Mouse (Mus musculus): ENCODE data around the gene Mfap3l. TPM values are rescaled to one million over a fixed set of nuclear protein-coding genes. Genes with fewer than 3 reads are reported as not detected.

The Mfap3l gene
- polyA plus RNA-seq, 1 experiment from 2014 or later, result 6.8 TPM

DNA sequence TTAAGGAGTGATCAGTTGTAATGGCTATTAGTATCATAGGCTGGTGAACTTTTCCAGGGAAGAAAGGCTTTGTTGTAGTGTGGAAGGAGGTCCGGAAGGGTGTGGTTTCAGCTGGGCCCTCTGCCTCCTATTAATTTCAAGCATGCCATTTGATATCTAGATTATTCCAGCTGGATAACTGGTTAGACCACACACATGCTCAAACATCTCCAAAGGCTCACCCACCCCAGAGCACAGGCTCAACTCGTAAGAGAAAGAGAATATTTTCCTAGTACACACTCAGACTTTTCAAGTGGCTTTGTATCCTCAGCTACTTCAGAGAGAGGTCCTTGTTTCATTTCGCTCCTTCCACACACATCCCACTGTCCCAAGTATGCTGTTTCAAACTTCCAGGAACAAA, 4.7 kb upstream of the Mfap3l start:
- Histone ChIP-seq H3K27me3 (ENCODE audit: insufficient read depth, low read length) (peaks cover 15% of the 10 kb centered on the region), H3K9ac (replicated peaks; ENCODE audit: low read length) (no peak overlapping the region), H3K4me2 (replicated peaks; ENCODE audit: low read depth, low read length) (no peak overlapping the region), H3K27ac (ENCODE audit: low read length) (no peak overlapping the region), H3K4me1 (ENCODE audit: insufficient read depth, low read length) (peaks cover 5% of the 10 kb centered on the region), H3K4me3 (ENCODE audit: low read length) (no peak overlapping the region), H3K36me3 (ENCODE audit: insufficient read depth, low read length) (no peaks in the 10 kb centered on the region), H3K9me3 (ENCODE audit: low read length) (no peaks in the 10 kb centered on the region)
- ATAC-seq (ENCODE audit: low FRiP score, low TSS enrichment), result no peak
- 73% methylated on average over 3 of the region's 3 CpGs for WGBS

DNA sequence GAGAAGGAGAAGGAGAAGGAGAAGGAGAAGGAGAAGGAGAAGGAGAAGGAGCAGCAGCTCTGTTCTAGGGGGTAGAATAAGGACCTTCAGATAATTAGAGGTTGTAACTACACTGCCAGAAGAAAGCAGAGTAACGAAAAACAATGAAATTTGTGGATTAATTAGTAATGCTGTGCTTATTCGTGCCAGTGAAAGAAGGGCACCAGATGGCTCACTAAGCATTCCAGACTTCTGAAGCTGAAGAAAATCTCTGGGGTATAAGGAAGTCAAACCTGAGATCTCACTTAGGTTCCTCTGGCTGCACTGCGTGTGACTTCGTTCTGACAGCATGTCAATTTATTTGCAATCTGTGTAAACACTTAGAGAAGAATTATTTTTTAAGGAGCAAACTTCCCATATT, 3.6 kb upstream of the Mfap3l start:
- WGBS, result 74% methylated on average over 4 of the region's 4 CpGs
- Histone ChIP-seq H3K27me3 (ENCODE audit: insufficient read depth, low read length) (peaks cover 15% of the 10 kb centered on the region), H3K9ac (replicated peaks; ENCODE audit: low read length) (no peak overlapping the region), H3K9me3 (ENCODE audit: low read length) (no peaks in the 10 kb centered on the region), H3K27ac (ENCODE audit: low read length) (no peak overlapping the region), H3K4me1 (ENCODE audit: insufficient read depth, low read length) (peaks cover 6% of the 10 kb centered on the region), H3K36me3 (ENCODE audit: insufficient read depth, low read length) (no peaks in the 10 kb centered on the region), H3K4me3 (ENCODE audit: low read length) (no peak overlapping the region), H3K4me2 (replicated peaks; ENCODE audit: low read depth, low read length) (no peak overlapping the region)
- ATAC-seq (ENCODE audit: low FRiP score, low TSS enrichment), result no peak

DNA sequence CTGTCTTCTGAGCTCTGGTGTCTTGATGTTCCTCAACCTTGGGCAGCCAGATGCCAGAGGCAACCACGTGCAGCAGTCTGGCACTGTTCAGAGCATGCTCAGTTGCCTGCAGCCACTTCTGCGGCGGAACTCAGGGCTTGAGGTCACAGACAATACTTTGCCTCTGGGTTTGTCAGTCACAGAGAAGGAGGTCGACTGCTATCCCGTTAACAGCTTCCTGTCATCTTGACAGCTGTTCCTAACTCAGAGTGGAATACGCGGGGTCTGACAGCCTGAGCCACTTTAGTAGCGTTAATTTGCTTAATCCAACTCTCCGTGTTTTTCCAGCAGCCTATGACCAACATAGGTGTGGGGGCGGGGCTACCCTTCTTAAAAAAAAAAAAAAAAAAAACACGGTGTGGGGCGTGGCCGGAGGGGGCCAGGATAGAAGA, 1.1 kb upstream of the Mfap3l start:
- ATAC-seq (ENCODE audit: low FRiP score, low TSS enrichment), result peak; percentile 39
- Histone ChIP-seq H3K4me3 (ENCODE audit: low read length) (peak overlapping the region; percentile 45), H3K9ac (replicated peaks; ENCODE audit: low read length) (0 out of 2 replicates have a peak overlapping the region, but pooled peaks have one; percentile 35), H3K4me1 (ENCODE audit: insufficient read depth, low read length) (peaks cover 8% of the 10 kb centered on the region), H3K4me2 (replicated peaks; ENCODE audit: low read depth, low read length) (peak overlapping the region; percentile 98), H3K27me3 (ENCODE audit: insufficient read depth, low read length) (peaks cover 15% of the 10 kb centered on the region), H3K36me3 (ENCODE audit: insufficient read depth, low read length) (no peaks in the 10 kb centered on the region), H3K27ac (ENCODE audit: low read length) (no peak overlapping the region), H3K9me3 (ENCODE audit: low read length) (no peaks in the 10 kb centered on the region)
- 1% methylated on average over 13 of the region's 13 CpGs for WGBS

DNA sequence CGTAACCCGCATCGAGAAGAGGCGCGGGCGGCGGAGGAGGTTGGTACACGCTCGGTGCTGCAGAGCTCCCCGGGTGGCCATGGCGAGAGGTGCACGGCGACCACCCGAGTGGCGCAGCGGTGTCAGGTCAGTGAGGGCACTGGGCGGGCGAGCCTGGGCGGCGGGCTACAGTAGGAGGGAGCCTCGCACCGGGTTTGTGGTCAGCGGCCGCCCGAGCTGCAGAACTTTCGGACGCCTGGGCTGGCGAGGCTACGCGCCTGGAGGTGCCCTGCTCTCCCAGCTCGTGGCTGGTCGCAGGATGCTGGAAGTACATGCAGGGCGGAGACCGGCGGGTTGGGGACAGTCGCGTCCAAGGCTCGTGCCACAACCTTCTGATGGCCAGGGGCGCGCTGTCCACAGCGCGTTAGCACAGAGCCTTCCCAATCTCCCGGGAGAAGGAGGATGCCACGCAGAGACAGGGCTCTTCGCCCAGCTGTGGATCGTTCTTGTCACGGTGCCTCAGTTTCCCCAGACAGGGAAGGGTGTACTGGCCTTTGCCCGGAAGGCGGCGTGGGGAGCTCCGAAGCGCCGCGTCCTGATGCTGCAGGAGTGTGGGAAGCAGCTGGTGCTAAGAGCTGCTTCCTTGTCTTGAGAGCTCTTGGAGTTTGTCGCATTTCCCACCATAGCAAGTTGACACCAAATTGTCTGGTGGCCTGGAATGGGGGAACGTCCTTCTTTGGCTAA, 467 bp downstream of the Mfap3l start:
- Histone ChIP-seq H3K27ac (ENCODE audit: low read length) (0 out of 2 replicates have a peak overlapping the region, but pooled peaks have one; percentile 11), H3K36me3 (ENCODE audit: insufficient read depth, low read length) (no peaks in the 10 kb centered on the region), H3K4me2 (replicated peaks; ENCODE audit: low read depth, low read length) (peak overlapping the region; percentile 98), H3K9ac (replicated peaks; ENCODE audit: low read length) (peak overlapping the region; percentile 75), H3K27me3 (ENCODE audit: insufficient read depth, low read length) (peaks cover 15% of the 10 kb centered on the region), H3K4me1 (ENCODE audit: insufficient read depth, low read length) (peaks cover 8% of the 10 kb centered on the region), H3K4me3 (ENCODE audit: low read length) (peak overlapping the region; percentile 65), H3K9me3 (ENCODE audit: low read length) (no peaks in the 10 kb centered on the region)
- WGBS, result under 1% methylated on average over 56 of the region's 56 CpGs
- peak; percentile 87 for ATAC-seq (ENCODE audit: low FRiP score, low TSS enrichment)

DNA sequence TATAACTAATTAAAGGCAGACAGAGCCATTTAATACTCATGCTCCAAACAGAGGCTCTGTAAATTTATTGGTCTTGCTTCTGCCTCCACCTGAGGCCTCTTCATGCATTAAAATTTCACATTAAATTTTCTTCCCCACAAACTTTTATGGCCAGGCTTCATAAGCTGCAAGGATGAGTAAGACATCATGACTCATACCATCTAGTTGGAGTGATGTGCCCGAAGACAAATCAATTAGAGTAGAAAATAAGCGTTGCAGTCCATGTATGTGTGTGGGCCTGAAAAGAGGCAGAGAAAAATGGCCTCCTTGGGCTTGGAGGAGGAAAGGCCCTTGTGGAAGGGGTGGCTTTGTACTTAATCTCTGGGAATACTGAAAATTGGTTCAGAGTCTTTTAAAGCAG, 2.3 kb downstream of the Mfap3l start:
- WGBS, result 90% methylated on average over 2 of the region's 2 CpGs
- no peak overlapping the region for H3K27ac ChIP-seq (ENCODE audit: low read length)
- peaks cover 4% of the 10 kb centered on the region; the same call in 1 of the 2 replicates for H3K36me3 ChIP-seq (ENCODE audit: insufficient read depth, low read length)
- H3K4me1 ChIP-seq (ENCODE audit: insufficient read depth, low read length), result peaks cover 8% of the 10 kb centered on the region
- peaks cover 8% of the 10 kb centered on the region; the same call in 1 of the 2 replicates for H3K27me3 ChIP-seq (ENCODE audit: insufficient read depth, low read length)
- H3K4me3 ChIP-seq (ENCODE audit: low read length), result no peak overlapping the region
- ATAC-seq (ENCODE audit: low FRiP score, low TSS enrichment), result no peak
- H3K9me3 ChIP-seq (ENCODE audit: low read length), result no peaks in the 10 kb centered on the region
- no peak overlapping the region for H3K4me2 ChIP-seq (replicated peaks; ENCODE audit: low read depth, low read length)
- no peak overlapping the region for H3K9ac ChIP-seq (replicated peaks; ENCODE audit: low read length)

DNA sequence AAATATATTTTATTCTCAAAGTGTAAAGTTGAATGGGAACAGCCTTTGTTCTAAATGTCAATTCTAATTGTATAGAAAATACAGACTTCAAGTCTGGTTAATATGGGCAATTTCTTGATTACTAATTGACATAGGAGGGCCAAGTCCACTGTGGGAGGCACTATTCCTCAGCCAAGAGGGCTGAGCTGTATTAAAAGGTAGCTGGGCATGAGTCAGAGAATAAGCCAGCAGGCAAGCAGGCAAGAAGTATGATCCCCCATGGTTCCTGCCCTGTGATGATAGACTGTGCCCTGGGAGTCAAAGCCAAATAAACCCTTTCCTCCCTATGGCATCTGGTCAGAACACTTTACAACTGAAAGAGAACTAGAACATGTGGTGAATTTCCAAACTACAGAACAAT, 3.2 kb downstream of the Mfap3l start:
- Histone ChIP-seq H3K27me3 (ENCODE audit: insufficient read depth, low read length) (no peaks in the 10 kb centered on the region), H3K4me1 (ENCODE audit: insufficient read depth, low read length) (peaks cover 8% of the 10 kb centered on the region), H3K4me3 (ENCODE audit: low read length) (no peak overlapping the region), H3K4me2 (replicated peaks; ENCODE audit: low read depth, low read length) (no peak overlapping the region), H3K9me3 (ENCODE audit: low read length) (no peaks in the 10 kb centered on the region), H3K36me3 (ENCODE audit: insufficient read depth, low read length) (peaks cover 4% of the 10 kb centered on the region; the same call in 1 of the 2 replicates), H3K27ac (ENCODE audit: low read length) (no peak overlapping the region), H3K9ac (replicated peaks; ENCODE audit: low read length) (no peak overlapping the region)
- ATAC-seq (ENCODE audit: low FRiP score, low TSS enrichment), result no peak

DNA sequence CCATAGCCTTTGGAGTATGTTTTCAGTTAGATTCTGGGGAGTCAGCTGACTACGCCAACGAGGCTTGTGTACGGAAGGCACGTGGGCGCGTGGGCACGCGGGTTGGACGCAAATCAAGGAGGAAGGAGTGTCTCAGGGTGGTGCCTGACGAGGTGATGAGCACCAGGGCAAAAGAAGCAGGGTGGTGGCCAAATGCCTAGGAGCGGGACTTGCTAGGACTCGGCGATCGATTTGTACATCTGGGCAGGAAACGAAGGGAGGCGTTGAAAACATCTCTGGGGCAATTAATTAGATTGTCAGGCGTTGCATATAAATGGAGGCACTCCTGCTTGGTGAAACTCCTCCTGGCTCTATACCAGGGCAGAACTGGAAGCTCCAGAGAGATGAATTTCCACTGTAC, 7.4 kb downstream of the Mfap3l start:
- 84% methylated on average over 17 of the region's 17 CpGs for WGBS

DNA sequence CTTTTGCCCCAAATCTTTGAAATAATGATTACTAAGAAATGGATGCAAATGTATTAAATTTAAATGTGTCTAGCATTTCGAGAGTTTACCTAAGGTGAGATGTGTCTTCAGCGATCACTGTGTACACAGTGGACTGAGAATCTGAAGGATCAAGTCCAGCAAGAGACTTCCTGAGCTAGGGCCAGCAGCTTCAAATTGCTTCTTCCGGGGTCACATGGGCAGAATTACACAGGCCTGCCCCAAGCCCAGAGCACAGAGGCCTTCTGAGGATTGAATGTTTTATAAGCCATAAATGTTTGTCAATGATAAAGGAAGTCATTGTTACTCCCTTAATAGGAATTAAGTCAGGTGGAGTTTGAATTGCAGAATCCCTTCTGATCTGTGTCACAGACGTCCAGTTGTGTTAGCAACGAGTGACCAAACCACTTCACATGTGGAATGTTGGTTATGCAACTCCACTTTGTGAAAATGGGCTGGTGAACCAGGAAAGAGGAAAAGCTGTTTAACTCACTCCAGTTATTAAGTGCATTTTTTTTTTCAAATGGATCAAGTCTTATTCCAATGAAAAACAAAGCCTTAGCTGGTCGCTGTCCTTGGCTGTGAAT, 10.9 kb downstream of the Mfap3l start:
- WGBS, result 71% methylated on average over 6 of the region's 6 CpGs
- ATAC-seq (ENCODE audit: low FRiP score, low TSS enrichment), result no peak
- no peaks in the 10 kb centered on the region for H3K27me3 ChIP-seq (ENCODE audit: insufficient read depth, low read length)
- no peak overlapping the region for H3K4me2 ChIP-seq (replicated peaks; ENCODE audit: low read depth, low read length)
- no peaks in the 10 kb centered on the region for H3K9me3 ChIP-seq (ENCODE audit: low read length)
- no peak overlapping the region for H3K4me3 ChIP-seq (ENCODE audit: low read length)
- no peak overlapping the region for H3K27ac ChIP-seq (ENCODE audit: low read length)
- peaks cover 8% of the 10 kb centered on the region; the same call in 1 of the 2 replicates for H3K36me3 ChIP-seq (ENCODE audit: insufficient read depth, low read length)
- H3K9ac ChIP-seq (replicated peaks; ENCODE audit: low read length), result no peak overlapping the region
- no peaks in the 10 kb centered on the region for H3K4me1 ChIP-seq (ENCODE audit: insufficient read depth, low read length)

More for the DNA sequence above, 7.4 kb downstream of the Mfap3l start:
- Histone ChIP-seq H3K27ac (ENCODE audit: low read length) (no peak overlapping the region), H3K9ac (replicated peaks; ENCODE audit: low read length) (no peak overlapping the region), H3K4me1 (ENCODE audit: insufficient read depth, low read length) (no peaks in the 10 kb centered on the region), H3K4me2 (replicated peaks; ENCODE audit: low read depth, low read length) (no peak overlapping the region), H3K27me3 (ENCODE audit: insufficient read depth, low read length) (no peaks in the 10 kb centered on the region), H3K36me3 (ENCODE audit: insufficient read depth, low read length) (peaks cover 8% of the 10 kb centered on the region; the same call in 1 of the 2 replicates), H3K9me3 (ENCODE audit: low read length) (no peaks in the 10 kb centered on the region), H3K4me3 (ENCODE audit: low read length) (no peak overlapping the region)
- ATAC-seq (ENCODE audit: low FRiP score, low TSS enrichment), result no peak

DNA sequence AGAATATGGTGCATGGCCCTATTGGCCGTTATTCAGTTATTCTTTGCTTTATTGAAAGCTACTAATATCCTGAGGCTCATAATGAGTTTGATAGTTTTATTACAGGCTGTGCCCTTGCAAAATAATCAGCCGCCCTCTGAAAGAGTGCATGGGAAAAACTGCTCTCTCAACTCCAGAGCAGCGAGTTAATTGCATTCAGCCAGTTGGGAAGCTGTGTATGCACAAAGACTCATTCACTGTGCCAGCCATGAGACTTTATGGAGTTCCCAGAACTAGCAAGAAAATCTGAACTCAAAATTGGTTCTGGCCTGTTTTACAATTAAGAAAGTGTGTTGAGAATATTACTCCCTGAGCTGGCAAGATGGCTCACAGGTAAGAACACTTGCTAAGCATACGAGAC, 12.5 kb downstream of the Mfap3l start:
- no peak overlapping the region for H3K9ac ChIP-seq (replicated peaks; ENCODE audit: low read length)
- peaks cover 4% of the 10 kb centered on the region; the same call in 1 of the 2 replicates for H3K36me3 ChIP-seq (ENCODE audit: insufficient read depth, low read length)
- no peaks in the 10 kb centered on the region for H3K9me3 ChIP-seq (ENCODE audit: low read length)
- H3K4me3 ChIP-seq (ENCODE audit: low read length), result no peak overlapping the region
- H3K4me1 ChIP-seq (ENCODE audit: insufficient read depth, low read length), result no peaks in the 10 kb centered on the region
- no peak overlapping the region for H3K4me2 ChIP-seq (replicated peaks; ENCODE audit: low read depth, low read length)
- no peak overlapping the region for H3K27ac ChIP-seq (ENCODE audit: low read length)
- ATAC-seq (ENCODE audit: low FRiP score, low TSS enrichment), result no peak
- WGBS, result 63% methylated on average over 4 of the region's 4 CpGs
- no peaks in the 10 kb centered on the region for H3K27me3 ChIP-seq (ENCODE audit: insufficient read depth, low read length)

DNA sequence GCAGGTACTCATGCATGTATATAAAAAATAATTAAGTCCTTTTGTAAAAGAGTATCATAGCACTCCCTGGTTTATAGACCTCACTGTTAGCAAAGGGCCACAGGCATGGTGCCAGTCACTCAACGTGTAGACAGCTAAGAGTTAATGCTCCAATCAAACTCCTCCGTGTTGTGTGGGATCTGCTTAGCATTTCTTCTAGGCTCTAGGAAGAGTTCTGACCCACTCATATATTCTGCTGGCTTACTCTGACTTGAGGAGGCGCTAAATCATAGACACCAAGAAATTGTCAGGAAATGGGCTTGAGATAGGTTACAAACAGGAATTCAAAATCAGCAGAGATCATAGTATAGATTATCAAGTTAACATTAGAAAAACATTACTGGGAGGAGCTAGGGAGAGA, 13.3 kb downstream of the Mfap3l start:
- no peaks in the 10 kb centered on the region for H3K27me3 ChIP-seq (ENCODE audit: insufficient read depth, low read length)
- no peaks in the 10 kb centered on the region for H3K4me1 ChIP-seq (ENCODE audit: insufficient read depth, low read length)
- H3K9ac ChIP-seq (replicated peaks; ENCODE audit: low read length), result no peak overlapping the region
- H3K9me3 ChIP-seq (ENCODE audit: low read length), result no peaks in the 10 kb centered on the region
- H3K27ac ChIP-seq (ENCODE audit: low read length), result no peak overlapping the region
- peaks cover 4% of the 10 kb centered on the region; the same call in 1 of the 2 replicates for H3K36me3 ChIP-seq (ENCODE audit: insufficient read depth, low read length)
- no peak overlapping the region for H3K4me3 ChIP-seq (ENCODE audit: low read length)
- no peak for ATAC-seq (ENCODE audit: low FRiP score, low TSS enrichment)
- H3K4me2 ChIP-seq (replicated peaks; ENCODE audit: low read depth, low read length), result no peak overlapping the region
- 74% methylated on average over 3 of the region's 3 CpGs for WGBS
